Mouse (Mus musculus) forebrain, embryonic 12.5 days (tissue): ENCODE measurements around the gene Ednra. TPM values are rescaled to one million over a fixed set of nuclear protein-coding genes. Genes with fewer than 3 reads are reported as not detected.

ENCODE experiments used
- ATAC-seq: fragments of 200-750 bp; cut with Nextera tagmentation; 2 replicates; pipeline ENCODE4 v1.8.0; 2017; ENCODE audit warnings: moderate TSS enrichment; ENCODE audit not compliant: low FRiP score
- H3K27ac ChIP-seq: fragments of 300-500 bp; sonication (generic); 2 replicates; pipeline ENCODE4 v1.5.1; 2016; ENCODE audit warnings: mild to moderate bottlenecking
- H3K27me3 ChIP-seq: fragments of 300-500 bp; sonication (generic); 2 replicates; pipeline ENCODE4 v1.6.1; 2016; ENCODE audit warnings: mild to moderate bottlenecking
- H3K36me3 ChIP-seq: fragments of 300-500 bp; sonication (generic); replicated peaks from 2 replicates; pipeline ENCODE4 v1.6.1; 2016; ENCODE audit warnings: mild to moderate bottlenecking
- H3K4me1 ChIP-seq: fragments of 300-500 bp; sonication (generic); 2 replicates; pipeline ENCODE4 v1.6.1; 2016
- H3K4me2 ChIP-seq: fragments of 300-500 bp; sonication (generic); 2 replicates; pipeline ENCODE4 v1.6.1; 2016; ENCODE audit warnings: mild to moderate bottlenecking, moderate library complexity
- H3K4me3 ChIP-seq: fragments of 300-500 bp; sonication (generic); replicated peaks from 2 replicates; pipeline ENCODE4 v1.5.1; 2016; ENCODE audit warnings: mild to moderate bottlenecking
- H3K9ac ChIP-seq: fragments of 300-500 bp; sonication (generic); 2 replicates; pipeline ENCODE4 v1.6.1; 2016; ENCODE audit warnings: mild to moderate bottlenecking
- H3K9me3 ChIP-seq: fragments of 300-500 bp; sonication (generic); 2 replicates; pipeline ENCODE4 v1.6.1; 2016
- WGBS: fragments of 180-500 bp; shearing (Covaris S2); methylation state at CpG from one replicate; pipeline ENCODE4 v1.1.7; 2016; 5-methylcytosine and 5-hydroxymethylcytosine counted together
- polyA plus RNA-seq: library from polyadenylated mRNA; unstranded; fragments of >200 nt; fragmentation: Nextera tagmentation; extraction: Ambion mirVana; gene quantifications from 2 replicates; pipeline ENCODE4 v1.2.1, GENCODE M21; 2016

The Ednra gene
- 9.5 and 11.9 TPM in 2 replicates for polyA plus RNA-seq

- H3K4me1 ChIP-seq = peaks cover 9% of the 10 kb centered on the region
- H3K4me2 ChIP-seq = peak within 1 kb of the TSS; percentile 81
- no peaks in the 10 kb centered on the region for H3K36me3 ChIP-seq
- ATAC-seq = peak; percentile 75
- 2% methylated on average over 27 of the region's 27 CpGs for WGBS
- peak within 1 kb of the TSS; percentile 59 for H3K9ac ChIP-seq
- peaks cover 3% of the 10 kb centered on the region; the same call in 1 of the 2 replicates for H3K27me3 ChIP-seq
- H3K27ac ChIP-seq = 0 out of 2 replicates have a peak within 1 kb of the TSS, but pooled peaks have one; percentile 46
- peak within 1 kb of the TSS; percentile 45 for H3K4me3 ChIP-seq
- H3K9me3 ChIP-seq = no peaks in the 10 kb centered on the region
Measured at GRCm38 (mm10) chr8:77724046-77724930, at the start of gene Ednra. TSS of gene Ednra (minus strand) at chr8:77724464.

- no peaks in the 10 kb centered on the region for H3K9me3 ChIP-seq
- no peaks in the 10 kb centered on the region for H3K27me3 ChIP-seq
- no peak for ATAC-seq
- H3K4me2 ChIP-seq = no peak overlapping the region
- no peak overlapping the region for H3K4me3 ChIP-seq
- no peaks in the 10 kb centered on the region for H3K36me3 ChIP-seq
- H3K9ac ChIP-seq = no peak overlapping the region
- H3K27ac ChIP-seq = no peak overlapping the region
- 86% methylated on average over 4 of the region's 4 CpGs for WGBS
- H3K4me1 ChIP-seq = peaks cover 4% of the 10 kb centered on the region; the same call in 1 of the 2 replicates
Measured at GRCm38 (mm10) chr8:77773831-77774230, 49.6 kb upstream of the Ednra start.

GRCm38 (mm10) chr8:77773256-77773655 is 49.0 kb upstream of the Ednra start:
- Histone ChIP-seq H3K4me2 (no peak overlapping the region), H3K27ac (no peak overlapping the region), H3K9ac (no peak overlapping the region), H3K36me3 (no peaks in the 10 kb centered on the region), H3K4me1 (peaks cover 4% of the 10 kb centered on the region; the same call in 1 of the 2 replicates), H3K27me3 (no peaks in the 10 kb centered on the region), H3K4me3 (no peak overlapping the region), H3K9me3 (no peaks in the 10 kb centered on the region)
- no peak for ATAC-seq
- 75% methylated on average over 5 of the region's 5 CpGs for WGBS

- H3K36me3 ChIP-seq = no peaks in the 10 kb centered on the region
- no peak overlapping the region for H3K9ac ChIP-seq
- no peak overlapping the region for H3K27ac ChIP-seq
- 49% methylated on average over 5 of the region's 5 CpGs for WGBS
- H3K27me3 ChIP-seq = no peaks in the 10 kb centered on the region
- H3K4me2 ChIP-seq = no peak overlapping the region
- H3K9me3 ChIP-seq = no peaks in the 10 kb centered on the region
- peaks cover 4% of the 10 kb centered on the region; the same call in 1 of the 2 replicates for H3K4me1 ChIP-seq
- no peak overlapping the region for H3K4me3 ChIP-seq
- ATAC-seq = peak; percentile 71; the same call in 1 of the 2 replicates
Measured at GRCm38 (mm10) chr8:77772210-77772886, 48.1 kb upstream of the Ednra start.

GRCm38 (mm10) chr8:77770966-77771365 is 46.7 kb upstream of the Ednra start:
- 90% methylated on average over 3 of the region's 3 CpGs for WGBS

GRCm38 (mm10) chr8:77768916-77769315 is 44.7 kb upstream of the Ednra start:
- Histone ChIP-seq H3K4me1 (peaks cover 4% of the 10 kb centered on the region; the same call in 1 of the 2 replicates), H3K4me3 (no peak overlapping the region), H3K27me3 (no peaks in the 10 kb centered on the region), H3K9me3 (no peaks in the 10 kb centered on the region), H3K36me3 (no peaks in the 10 kb centered on the region), H3K4me2 (no peak overlapping the region), H3K9ac (no peak overlapping the region), H3K27ac (no peak overlapping the region)
- no peak for ATAC-seq
- 90% methylated on average over 5 of the region's 5 CpGs for WGBS

More at GRCm38 (mm10) chr8:77770966-77771365, 46.7 kb upstream of the Ednra start:
- no peaks in the 10 kb centered on the region for H3K36me3 ChIP-seq
- H3K27me3 ChIP-seq = no peaks in the 10 kb centered on the region
- H3K4me2 ChIP-seq = no peak overlapping the region
- no peak overlapping the region for H3K4me3 ChIP-seq
- no peaks in the 10 kb centered on the region for H3K9me3 ChIP-seq
- ATAC-seq = no peak
- H3K4me1 ChIP-seq = peaks cover 4% of the 10 kb centered on the region; the same call in 1 of the 2 replicates
- H3K27ac ChIP-seq = no peak overlapping the region
- no peak overlapping the region for H3K9ac ChIP-seq

GRCm38 (mm10) chr8:77764253-77764652 is 40.0 kb upstream of the Ednra start:
- Histone ChIP-seq H3K9me3 (no peaks in the 10 kb centered on the region), H3K4me1 (no peaks in the 10 kb centered on the region), H3K4me3 (no peak overlapping the region), H3K36me3 (no peaks in the 10 kb centered on the region), H3K27ac (no peak overlapping the region), H3K9ac (no peak overlapping the region), H3K27me3 (no peaks in the 10 kb centered on the region), H3K4me2 (no peak overlapping the region)
- ATAC-seq = no peak
- 82% methylated on average over 8 of the region's 8 CpGs for WGBS

GRCm38 (mm10) chr8:77762967-77763366 is 38.7 kb upstream of the Ednra start:
- ATAC-seq = no peak
- no peak overlapping the region for H3K27ac ChIP-seq

GRCm38 (mm10) chr8:77755441-77755840 is 31.2 kb upstream of the Ednra start:
- H3K4me1 ChIP-seq = no peaks in the 10 kb centered on the region
- H3K27ac ChIP-seq = no peak overlapping the region
- no peaks in the 10 kb centered on the region for H3K27me3 ChIP-seq
- no peak overlapping the region for H3K4me2 ChIP-seq
- no peaks in the 10 kb centered on the region for H3K9me3 ChIP-seq
- no peak for ATAC-seq
- H3K4me3 ChIP-seq = no peak overlapping the region
- no peak overlapping the region for H3K9ac ChIP-seq
- 68% methylated on average over 4 of the region's 4 CpGs for WGBS
- no peaks in the 10 kb centered on the region for H3K36me3 ChIP-seq

More at GRCm38 (mm10) chr8:77762967-77763366, 38.7 kb upstream of the Ednra start:
- H3K36me3 ChIP-seq = no peaks in the 10 kb centered on the region
- H3K9me3 ChIP-seq = no peaks in the 10 kb centered on the region
- no peak overlapping the region for H3K9ac ChIP-seq
- no peak overlapping the region for H3K4me3 ChIP-seq
- H3K4me2 ChIP-seq = no peak overlapping the region
- no peaks in the 10 kb centered on the region for H3K4me1 ChIP-seq
- no peaks in the 10 kb centered on the region for H3K27me3 ChIP-seq
- 78% methylated on average over 3 of the region's 3 CpGs for WGBS

GRCm38 (mm10) chr8:77753796-77754195 is 29.5 kb upstream of the Ednra start:
- 87% methylated on average over 5 of the region's 5 CpGs for WGBS

GRCm38 (mm10) chr8:77752041-77752440 is 27.8 kb upstream of the Ednra start:
- Histone ChIP-seq H3K9me3 (no peaks in the 10 kb centered on the region), H3K4me1 (no peaks in the 10 kb centered on the region), H3K36me3 (no peaks in the 10 kb centered on the region), H3K27ac (no peak overlapping the region), H3K4me3 (no peak overlapping the region), H3K4me2 (no peak overlapping the region), H3K27me3 (no peaks in the 10 kb centered on the region), H3K9ac (no peak overlapping the region)
- no peak for ATAC-seq
- 78% methylated on average over 3 of the region's 3 CpGs for WGBS

More at GRCm38 (mm10) chr8:77753796-77754195, 29.5 kb upstream of the Ednra start:
- H3K27me3 ChIP-seq = no peaks in the 10 kb centered on the region
- no peak for ATAC-seq
- no peaks in the 10 kb centered on the region for H3K9me3 ChIP-seq
- no peak overlapping the region for H3K27ac ChIP-seq
- no peaks in the 10 kb centered on the region for H3K36me3 ChIP-seq
- H3K4me2 ChIP-seq = no peak overlapping the region
- no peaks in the 10 kb centered on the region for H3K4me1 ChIP-seq
- H3K4me3 ChIP-seq = no peak overlapping the region
- H3K9ac ChIP-seq = no peak overlapping the region

- Histone ChIP-seq H3K9me3 (no peaks in the 10 kb centered on the region), H3K4me2 (no peak overlapping the region), H3K4me3 (no peak overlapping the region), H3K9ac (no peak overlapping the region), H3K27me3 (no peaks in the 10 kb centered on the region), H3K36me3 (no peaks in the 10 kb centered on the region), H3K4me1 (no peaks in the 10 kb centered on the region), H3K27ac (no peak overlapping the region)
- no peak for ATAC-seq
- WGBS = 69% methylated on average over 4 of the region's 4 CpGs
Measured at GRCm38 (mm10) chr8:77750407-77750806, 26.1 kb upstream of the Ednra start.
